Mouse (Mus musculus): ENCODE data around the gene Nedd9.
"Not testable (repeated sequence)": the region's sequence is repeated elsewhere in the genome, so short reads cannot be mapped to it uniquely, and the experiment has no call there.

Gene Nedd9

GRCm38 (mm10) chr13:41374886-41375285 lies 112.3 kb downstream of the Nedd9 start:
- DNase-seq (ENCODE audit: low read depth, low spot score): no peak

GRCm38 (mm10) chr13:41372555-41373460 lies 114.4 kb downstream of the Nedd9 start:
- DNase-seq (ENCODE audit: low read depth, low spot score): peak; percentile 83

- no peak for DNase-seq (ENCODE audit: low read depth, low spot score)
Measured at GRCm38 (mm10) chr13:41371547-41371946, 115.6 kb downstream of the Nedd9 start.

GRCm38 (mm10) chr13:41368612-41369011 lies 118.5 kb downstream of the Nedd9 start:
- DNase-seq (ENCODE audit: low read depth, low spot score): no peak

GRCm38 (mm10) chr13:41367176-41367611 lies 120.0 kb downstream of the Nedd9 start:
- DNase-seq (ENCODE audit: low read depth, low spot score): peak; percentile 58

GRCm38 (mm10) chr13:41366609-41367008 lies 120.6 kb downstream of the Nedd9 start:
- DNase-seq (ENCODE audit: low read depth, low spot score): not testable (repeated sequence)

GRCm38 (mm10) chr13:41364273-41364672 lies 122.9 kb downstream of the Nedd9 start:
- no peak for DNase-seq (ENCODE audit: low read depth, low spot score)

- no peak for DNase-seq (ENCODE audit: low read depth, low spot score)
Measured at GRCm38 (mm10) chr13:41362909-41363308, 124.3 kb downstream of the Nedd9 start.

GRCm38 (mm10) chr13:41360272-41360815 lies 126.8 kb downstream of the Nedd9 start:
- no peak for DNase-seq (ENCODE audit: low read depth, low spot score)

GRCm38 (mm10) chr13:41359330-41360215 lies 127.6 kb downstream of the Nedd9 start:
- no peak for DNase-seq (ENCODE audit: low read depth, low spot score)

GRCm38 (mm10) chr13:41358480-41359180 lies 128.5 kb downstream of the Nedd9 start:
- peak; percentile 95 for DNase-seq (ENCODE audit: low read depth, low spot score)

- peak; percentile 36 for DNase-seq (ENCODE audit: low read depth, low spot score)
Measured at GRCm38 (mm10) chr13:41358009-41358408, 129.2 kb downstream of the Nedd9 start.

GRCm38 (mm10) chr13:41357586-41357985 lies 129.6 kb downstream of the Nedd9 start:
- peak; percentile 31 for DNase-seq (ENCODE audit: low read depth, low spot score)

- peak; percentile 44 for DNase-seq (ENCODE audit: low read depth, low spot score)
Measured at GRCm38 (mm10) chr13:41357161-41357560, 130.0 kb downstream of the Nedd9 start.

- DNase-seq (ENCODE audit: low read depth, low spot score): peak; percentile 71
Measured at GRCm38 (mm10) chr13:41355552-41355951, 131.6 kb downstream of the Nedd9 start.

- DNase-seq (ENCODE audit: low read depth, low spot score): no peak
Measured at GRCm38 (mm10) chr13:41354591-41354990, 132.6 kb downstream of the Nedd9 start.

- DNase-seq (ENCODE audit: low read depth, low spot score): no peak
Measured at GRCm38 (mm10) chr13:41353676-41354075, 133.5 kb downstream of the Nedd9 start.

GRCm38 (mm10) chr13:41352352-41352751 lies 134.8 kb downstream of the Nedd9 start:
- no peak for DNase-seq (ENCODE audit: low read depth, low spot score)

GRCm38 (mm10) chr13:41350589-41350988 lies 136.6 kb downstream of the Nedd9 start:
- no peak for DNase-seq (ENCODE audit: low read depth, low spot score)

GRCm38 (mm10) chr13:41349770-41350169 lies 137.4 kb downstream of the Nedd9 start:
- no peak for DNase-seq (ENCODE audit: low read depth, low spot score)

GRCm38 (mm10) chr13:41345756-41346155 lies 141.4 kb downstream of the Nedd9 start:
- DNase-seq (ENCODE audit: low read depth, low spot score): peak; percentile 28
